Mouse (Mus musculus) hindbrain, embryonic 10.5 days (tissue): ENCODE measurements around the gene Cd302. TPM values are rescaled to one million over a fixed set of nuclear protein-coding genes. Genes with fewer than 3 reads are reported as not detected.
A peak's percentile ranks its signal among the peaks of the same experiment; 100 is the strongest.

Experiments
- DNase-seq: peaks from one replicate; pipeline ENCODE4 v3.0.0-alpha.2; 2017; ENCODE audit warnings: low spot score
- H3K27ac ChIP-seq: fragments of 300-500 bp; sonication (generic); 2 replicates; pipeline ENCODE4 v1.5.1; 2016; ENCODE audit warnings: mild to moderate bottlenecking, moderate library complexity
- H3K27me3 ChIP-seq: fragments of 300-500 bp; sonication (generic); 2 replicates; pipeline ENCODE4 v1.6.1; 2016; ENCODE audit warnings: mild to moderate bottlenecking; ENCODE audit not compliant: poor library complexity, insufficient read depth, severe bottlenecking
- H3K36me3 ChIP-seq: fragments of 300-500 bp; sonication (generic); 2 replicates; pipeline ENCODE4 v1.6.1; 2016; ENCODE audit warnings: mild to moderate bottlenecking, moderate library complexity
- H3K4me1 ChIP-seq: fragments of 300-500 bp; sonication (generic); replicated peaks from 2 replicates; pipeline ENCODE4 v1.6.1; 2016; ENCODE audit warnings: mild to moderate bottlenecking
- H3K4me3 ChIP-seq: fragments of 300-500 bp; sonication (generic); 2 replicates; pipeline ENCODE4 v1.5.1; 2016; ENCODE audit warnings: mild to moderate bottlenecking, moderate library complexity
- H3K9me3 ChIP-seq: fragments of 300-500 bp; sonication (generic); 2 replicates; pipeline ENCODE4 v1.6.1; 2016; ENCODE audit warnings: mild to moderate bottlenecking, moderate library complexity
- whole genome bisulfite sequencing: fragments of 180-500 bp; shearing (Covaris S2); methylation state at CpG from one replicate; pipeline ENCODE4 v1.1.7; 2016; 5-methylcytosine and 5-hydroxymethylcytosine counted together
- polyA plus RNA-seq: library from polyadenylated mRNA; unstranded; fragments of >200 nt; fragmentation: Nextera tagmentation; extraction: Ambion mirVana; gene quantifications from 2 replicates; pipeline ENCODE4 v1.2.1, GENCODE M21; 2016

The Cd302 gene
- polyA plus RNA-seq, 1 experiment from 2014 or later, result 18.9 TPM

- no peak for DNase-seq
- no peak overlapping the region for H3K27ac ChIP-seq
- no peaks in the 10 kb centered on the region for H3K4me1 ChIP-seq
- 0 out of 2 replicates have a peak, but pooled peaks cover 3% of the 10 kb centered on the region for H3K9me3 ChIP-seq
- peaks cover 74% of the 10 kb centered on the region for H3K36me3 ChIP-seq
- 96% methylated on average over 2 of the region's 2 CpGs for WGBS
- H3K4me3 ChIP-seq, result no peak overlapping the region
- no peaks in the 10 kb centered on the region for H3K27me3 ChIP-seq
Measured at GRCm38 (mm10) chr2:60230361-60230760, 53.9 kb downstream of the Cd302 start.

- no peak for DNase-seq
- H3K36me3 ChIP-seq, result peaks cover 55% of the 10 kb centered on the region
- 91% methylated on average over 1 of the region's 1 CpGs for WGBS
Measured at GRCm38 (mm10) chr2:60228470-60228869, 55.8 kb downstream of the Cd302 start.

GRCm38 (mm10) chr2:60223489-60223888, 60.8 kb downstream of the Cd302 start:
- no peaks in the 10 kb centered on the region for H3K27me3 ChIP-seq
- H3K4me3 ChIP-seq, result no peak overlapping the region
- H3K9me3 ChIP-seq, result 0 out of 2 replicates have a peak, but pooled peaks cover 3% of the 10 kb centered on the region
- 93% methylated on average over 1 of the region's 1 CpGs for WGBS
- DNase-seq, result no peak
- no peaks in the 10 kb centered on the region for H3K4me1 ChIP-seq
- H3K27ac ChIP-seq, result no peak overlapping the region
- peaks cover 35% of the 10 kb centered on the region for H3K36me3 ChIP-seq

More at GRCm38 (mm10) chr2:60228470-60228869, 55.8 kb downstream of the Cd302 start:
- Histone ChIP-seq H3K4me1 (no peaks in the 10 kb centered on the region), H3K9me3 (0 out of 2 replicates have a peak, but pooled peaks cover 3% of the 10 kb centered on the region), H3K27ac (no peak overlapping the region), H3K4me3 (no peak overlapping the region), H3K27me3 (no peaks in the 10 kb centered on the region)

GRCm38 (mm10) chr2:60221954-60222353, 62.3 kb downstream of the Cd302 start:
- peaks cover 50% of the 10 kb centered on the region for H3K36me3 ChIP-seq
- H3K4me1 ChIP-seq, result no peaks in the 10 kb centered on the region
- no peak overlapping the region for H3K4me3 ChIP-seq
- no peak for DNase-seq
- 0 out of 2 replicates have a peak, but pooled peaks cover 3% of the 10 kb centered on the region for H3K9me3 ChIP-seq
- H3K27ac ChIP-seq, result no peak overlapping the region
- H3K27me3 ChIP-seq, result no peaks in the 10 kb centered on the region
- 97% methylated on average over 2 of the region's 2 CpGs for WGBS

- no peaks in the 10 kb centered on the region for H3K4me1 ChIP-seq
- no peaks in the 10 kb centered on the region for H3K27me3 ChIP-seq
- H3K4me3 ChIP-seq, result no peak overlapping the region
- peaks cover 52% of the 10 kb centered on the region for H3K36me3 ChIP-seq
- no peak overlapping the region for H3K27ac ChIP-seq
- no peak for DNase-seq
- H3K9me3 ChIP-seq, result 0 out of 2 replicates have a peak, but pooled peaks cover 3% of the 10 kb centered on the region
- WGBS, result 71% methylated on average over 6 of the region's 6 CpGs
Measured at GRCm38 (mm10) chr2:60221236-60221635, 63.1 kb downstream of the Cd302 start.

GRCm38 (mm10) chr2:60217620-60218019, 66.7 kb downstream of the Cd302 start:
- Histone ChIP-seq H3K36me3 (peaks cover 73% of the 10 kb centered on the region), H3K9me3 (no peaks in the 10 kb centered on the region), H3K27me3 (no peaks in the 10 kb centered on the region), H3K4me1 (0 out of 2 replicates have a peak, but pooled peaks cover 3% of the 10 kb centered on the region), H3K27ac (no peak overlapping the region), H3K4me3 (no peak overlapping the region)
- whole genome bisulfite sequencing, result 93% methylated on average over 6 of the region's 6 CpGs
- DNase-seq, result no peak

GRCm38 (mm10) chr2:60216547-60217153, 67.6 kb downstream of the Cd302 start:
- no peak overlapping the region for H3K27ac ChIP-seq
- no peaks in the 10 kb centered on the region for H3K27me3 ChIP-seq
- H3K9me3 ChIP-seq, result no peaks in the 10 kb centered on the region
- WGBS, result 95% methylated on average over 4 of the region's 4 CpGs
- H3K4me1 ChIP-seq, result peaks cover 13% of the 10 kb centered on the region
- H3K4me3 ChIP-seq, result no peak overlapping the region
- DNase-seq, result no peak
- H3K36me3 ChIP-seq, result peaks cover 77% of the 10 kb centered on the region

GRCm38 (mm10) chr2:60214683-60215082, 69.6 kb downstream of the Cd302 start:
- 97% methylated on average over 2 of the region's 2 CpGs for WGBS
- Histone ChIP-seq H3K36me3 (peaks cover 69% of the 10 kb centered on the region), H3K27ac (no peak overlapping the region), H3K27me3 (no peaks in the 10 kb centered on the region), H3K4me1 (peaks cover 24% of the 10 kb centered on the region), H3K9me3 (no peaks in the 10 kb centered on the region), H3K4me3 (no peak overlapping the region)
- no peak for DNase-seq

GRCm38 (mm10) chr2:60212488-60212887, 71.8 kb downstream of the Cd302 start:
- no peak for DNase-seq
- H3K4me3 ChIP-seq, result no peak overlapping the region
- H3K4me1 ChIP-seq, result peaks cover 31% of the 10 kb centered on the region
- no peak overlapping the region for H3K27ac ChIP-seq
- no peaks in the 10 kb centered on the region for H3K27me3 ChIP-seq
- H3K36me3 ChIP-seq, result peaks cover 47% of the 10 kb centered on the region
- H3K9me3 ChIP-seq, result no peaks in the 10 kb centered on the region

- WGBS, result 25% methylated on average over 5 of the region's 5 CpGs
- H3K4me3 ChIP-seq, result peak overlapping the region; percentile 98
- H3K4me1 ChIP-seq, result peaks cover 34% of the 10 kb centered on the region
- peak overlapping the region; percentile 100 for H3K27ac ChIP-seq
- H3K9me3 ChIP-seq, result no peaks in the 10 kb centered on the region
- no peak for DNase-seq
- H3K36me3 ChIP-seq, result peaks cover 37% of the 10 kb centered on the region
- no peaks in the 10 kb centered on the region for H3K27me3 ChIP-seq
Measured at GRCm38 (mm10) chr2:60210821-60211220, 73.5 kb downstream of the Cd302 start.

GRCm38 (mm10) chr2:60209703-60210651, 74.3 kb downstream of the Cd302 start, which contains the start of the genes Baz2b and March7:
Gene Baz2b (minus strand): TSS chr2:60209839.
Gene March7 (plus strand): TSS chr2:60209887.
- WGBS, result under 1% methylated on average over 104 of the region's 109 CpGs
- DNase-seq, result peak; percentile 85
- no peaks in the 10 kb centered on the region for H3K9me3 ChIP-seq
- H3K4me1 ChIP-seq, result peaks cover 34% of the 10 kb centered on the region
- no peaks in the 10 kb centered on the region for H3K27me3 ChIP-seq
- peaks cover 33% of the 10 kb centered on the region for H3K36me3 ChIP-seq
- peak within 1 kb of the TSS; percentile 98 for H3K4me3 ChIP-seq
- H3K27ac ChIP-seq, result peak within 1 kb of the TSS; percentile 100

- no peaks in the 10 kb centered on the region for H3K9me3 ChIP-seq
- H3K36me3 ChIP-seq, result peaks cover 34% of the 10 kb centered on the region
- H3K27ac ChIP-seq, result peak overlapping the region; percentile 100
- under 1% methylated on average over 35 of the region's 35 CpGs for WGBS
- no peaks in the 10 kb centered on the region for H3K27me3 ChIP-seq
- DNase-seq, result peak; percentile 69
- peak overlapping the region; percentile 98 for H3K4me3 ChIP-seq
- peaks cover 34% of the 10 kb centered on the region for H3K4me1 ChIP-seq
Measured at GRCm38 (mm10) chr2:60209122-60209611, 75.1 kb downstream of the Cd302 start.
